Mouse (Mus musculus): ENCODE measurements at regions not wholly inside any gene's neighbourhood (a gene's known extent, or its start where the extent isn't known, plus 50 kb on each side); places are given as distances from the start of the nearest gene placed in this dataset.

- Histone ChIP-seq H3K9ac (replicated peaks; ENCODE audit: low read depth, low read length) (no peak overlapping the region), H3K36me3 (ENCODE audit: control insufficient read depth, insufficient read depth, low read length) (no peaks in the 10 kb centered on the region), H3K9me3 (ENCODE audit: control insufficient read depth, low read length) (no peaks in the 10 kb centered on the region), H3K27me3 (ENCODE audit: control insufficient read depth, insufficient read depth, low read length) (no peaks in the 10 kb centered on the region), H3K4me1 (ENCODE audit: control insufficient read depth, insufficient read depth, low read length) (no peaks in the 10 kb centered on the region), H3K4me3 (ENCODE audit: low read depth, low read length) (no peak overlapping the region), H3K4me2 (ENCODE audit: low read depth, low read length) (no peak overlapping the region), H3K27ac (ENCODE audit: low read depth, low read length) (no peak overlapping the region)
- ATAC-seq (ENCODE audit: low read depth), result no peak
- 68% methylated on average over 2 of the region's 2 CpGs for WGBS
These were observed 68.6 kb upstream of the Pdzrn3 start for GRCm38 (mm10) chr6:101446316-101446715.

DNA sequence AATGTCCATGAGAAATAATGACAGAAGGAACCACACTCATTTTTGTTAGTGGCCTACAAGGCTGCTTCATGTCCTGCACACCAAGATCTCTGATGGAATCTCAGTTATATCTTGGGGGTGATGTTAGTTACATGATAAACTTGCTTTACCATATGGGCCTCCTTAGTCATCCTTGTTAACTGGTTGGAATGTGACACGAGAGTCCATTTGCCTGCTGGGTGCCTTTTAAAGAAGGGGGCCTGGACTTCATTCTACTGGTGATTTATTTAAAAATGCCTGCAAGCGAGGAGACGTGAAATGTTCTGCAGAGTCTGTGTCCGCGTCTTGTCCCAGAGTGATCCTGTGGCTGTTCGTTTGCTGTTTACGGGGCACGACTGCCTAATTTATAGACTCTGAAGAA, 55.1 kb upstream of the Pdzrn3 start:
- H3K4me3 ChIP-seq (ENCODE audit: low read depth, low read length), result no peak overlapping the region
- WGBS, result 22% methylated on average over 8 of the region's 8 CpGs
- no peak overlapping the region for H3K4me2 ChIP-seq (ENCODE audit: low read depth, low read length)
- H3K27me3 ChIP-seq (ENCODE audit: control insufficient read depth, insufficient read depth, low read length), result no peaks in the 10 kb centered on the region
- no peaks in the 10 kb centered on the region for H3K9me3 ChIP-seq (ENCODE audit: control insufficient read depth, low read length)
- no peak for ATAC-seq (ENCODE audit: low read depth)
- H3K4me1 ChIP-seq (ENCODE audit: control insufficient read depth, insufficient read depth, low read length), result no peaks in the 10 kb centered on the region
- H3K9ac ChIP-seq (replicated peaks; ENCODE audit: low read depth, low read length), result no peak overlapping the region
- no peaks in the 10 kb centered on the region for H3K36me3 ChIP-seq (ENCODE audit: control insufficient read depth, insufficient read depth, low read length)
- H3K27ac ChIP-seq (ENCODE audit: low read depth, low read length), result no peak overlapping the region

DNA sequence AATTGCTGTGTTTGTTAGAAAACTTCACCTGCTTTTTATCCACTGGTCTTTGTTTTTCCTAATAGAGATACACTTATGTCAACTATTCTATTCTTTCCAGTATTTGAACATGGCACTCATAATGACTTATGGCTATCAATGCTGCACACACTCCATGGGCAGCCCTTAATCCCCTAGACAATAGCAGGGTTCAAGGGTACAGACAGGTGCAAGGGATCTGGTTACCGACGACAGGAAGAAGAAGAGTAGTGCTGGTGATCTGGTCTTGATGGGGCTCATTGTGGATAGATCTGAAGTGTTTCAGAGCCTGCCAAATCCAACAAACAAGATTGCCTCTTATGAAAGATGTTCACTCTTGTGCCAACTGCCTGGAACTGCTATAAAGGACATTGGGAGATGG, 51.9 kb upstream of the Pdzrn3 start:
- no peaks in the 10 kb centered on the region for H3K36me3 ChIP-seq (ENCODE audit: control insufficient read depth, insufficient read depth, low read length)
- 78% methylated on average over 2 of the region's 2 CpGs for WGBS
- no peaks in the 10 kb centered on the region for H3K27me3 ChIP-seq (ENCODE audit: control insufficient read depth, insufficient read depth, low read length)
- H3K4me2 ChIP-seq (ENCODE audit: low read depth, low read length), result no peak overlapping the region
- no peak overlapping the region for H3K27ac ChIP-seq (ENCODE audit: low read depth, low read length)
- peaks cover 4% of the 10 kb centered on the region; the same call in 1 of the 2 replicates for H3K4me1 ChIP-seq (ENCODE audit: control insufficient read depth, insufficient read depth, low read length)
- H3K4me3 ChIP-seq (ENCODE audit: low read depth, low read length), result no peak overlapping the region
- ATAC-seq (ENCODE audit: low read depth), result no peak
- no peak overlapping the region for H3K9ac ChIP-seq (replicated peaks; ENCODE audit: low read depth, low read length)
- no peaks in the 10 kb centered on the region for H3K9me3 ChIP-seq (ENCODE audit: control insufficient read depth, low read length)

All from neural tube, embryonic 14.5 days (tissue).